Mouse (Mus musculus) ES-Bruce4 (cell line): ENCODE results near the gene Olfr1371. TPM values are rescaled to one million over a fixed set of nuclear protein-coding genes. Genes with fewer than 3 reads are reported as not detected.
A peak's percentile ranks its signal among the peaks of the same experiment; 100 is the strongest.

Experiments
- H3K27ac ChIP-seq: 2 replicates; pipeline ENCODE4 v1.5.1; 2012; ENCODE audit warnings: low read length, inconsistent platforms; ENCODE audit not compliant: insufficient read depth
- H3K27me3 ChIP-seq: 2 replicates; pipeline ENCODE4 v1.6.1; 2012; ENCODE audit warnings: mild to moderate bottlenecking, low read length, inconsistent platforms; ENCODE audit not compliant: control insufficient read depth, poor library complexity, insufficient read depth, severe bottlenecking
- H3K36me3 ChIP-seq: 2 replicates; pipeline ENCODE4 v1.6.1; 2012; ENCODE audit warnings: inconsistent platforms, mild to moderate bottlenecking, low read length, moderate library complexity; ENCODE audit not compliant: control insufficient read depth, poor library complexity, insufficient read depth, severe bottlenecking
- H3K4me1 ChIP-seq: one replicate; pipeline ENCODE4 v1.8.1; 2011; ENCODE audit warnings: low read length; ENCODE audit not compliant: control insufficient read depth, insufficient read depth
- H3K4me3 ChIP-seq: 2 replicates; pipeline ENCODE4 v1.5.1; 2011; ENCODE audit warnings: low read depth, mild to moderate bottlenecking, low read length
- H3K9ac ChIP-seq: 2 replicates; pipeline ENCODE4 v1.6.1; 2012; ENCODE audit warnings: low read depth, mild to moderate bottlenecking, inconsistent platforms; ENCODE audit not compliant: poor library complexity, severe bottlenecking
- H3K9me3 ChIP-seq: replicated peaks from 2 replicates; pipeline ENCODE4 v1.6.1; 2012; ENCODE audit warnings: mild to moderate bottlenecking, low read length, inconsistent platforms; ENCODE audit not compliant: control insufficient read depth, poor library complexity, insufficient read depth, severe bottlenecking
- CTCF ChIP-seq: IDR thresholded peaks from one replicate; pipeline ENCODE4 v1.8.1; 2011; ENCODE audit warnings: low read depth, low read length
- EP300 ChIP-seq: IDR thresholded peaks from 2 replicates; pipeline ENCODE4 v1.6.1; 2011; ENCODE audit warnings: low read depth, low read length; ENCODE audit not compliant: insufficient read depth
- POLR2A ChIP-seq: IDR thresholded peaks from one replicate; pipeline ENCODE4 v1.8.1; 2011; ENCODE audit warnings: low read length; ENCODE audit not compliant: insufficient read depth
- polyA plus RNA-seq: library from polyadenylated mRNA; stranded (reverse); fragments of >200 nt; gene quantifications from 2 replicates; pipeline ENCODE4 v1.2.4, GENCODE M21; 2011; ENCODE audit warnings: low read depth; ENCODE audit not compliant: missing spikeins, insufficient read depth, insufficient read length

The Olfr1371 gene
- polyA plus RNA-seq, 1 experiment = not detected

DNA sequence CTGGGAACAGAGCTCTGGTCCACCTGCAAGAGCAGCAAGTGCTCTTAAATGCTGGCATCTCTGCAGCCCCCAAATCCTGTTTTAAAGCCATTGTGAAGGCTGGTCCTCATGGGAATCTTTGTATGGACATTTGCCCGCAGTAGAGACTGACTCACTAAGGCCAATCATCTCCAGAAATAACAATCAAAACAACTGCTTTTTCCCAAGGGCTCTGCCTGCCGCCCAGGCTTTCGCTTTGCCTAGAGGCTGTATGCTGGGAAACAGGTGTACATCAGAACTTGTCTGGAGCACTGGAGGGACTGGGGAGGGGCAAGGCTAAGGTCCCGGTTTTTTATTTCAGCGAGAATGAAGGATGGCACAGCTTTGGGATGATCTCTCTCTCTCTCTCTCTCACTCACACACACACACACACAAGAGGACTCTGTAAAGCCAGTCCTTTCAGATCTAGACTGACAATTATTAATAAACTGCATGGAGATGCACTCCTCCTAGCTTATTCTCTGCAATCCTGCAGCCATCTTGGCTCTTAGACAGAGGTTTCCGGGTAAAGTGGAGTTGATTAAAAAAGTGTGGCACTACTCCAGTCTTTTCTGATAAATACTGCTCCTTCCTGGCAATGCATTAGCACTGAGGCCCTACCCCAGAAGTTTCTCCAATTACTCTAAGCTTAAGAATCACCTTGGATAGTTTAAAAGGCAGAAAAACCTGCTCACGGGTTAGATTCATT is 15.1 kb upstream of the Olfr1371 start:
- Histone ChIP-seq H3K27ac (peak overlapping the region; percentile 86), H3K36me3 (no peaks in the 10 kb centered on the region)

DNA sequence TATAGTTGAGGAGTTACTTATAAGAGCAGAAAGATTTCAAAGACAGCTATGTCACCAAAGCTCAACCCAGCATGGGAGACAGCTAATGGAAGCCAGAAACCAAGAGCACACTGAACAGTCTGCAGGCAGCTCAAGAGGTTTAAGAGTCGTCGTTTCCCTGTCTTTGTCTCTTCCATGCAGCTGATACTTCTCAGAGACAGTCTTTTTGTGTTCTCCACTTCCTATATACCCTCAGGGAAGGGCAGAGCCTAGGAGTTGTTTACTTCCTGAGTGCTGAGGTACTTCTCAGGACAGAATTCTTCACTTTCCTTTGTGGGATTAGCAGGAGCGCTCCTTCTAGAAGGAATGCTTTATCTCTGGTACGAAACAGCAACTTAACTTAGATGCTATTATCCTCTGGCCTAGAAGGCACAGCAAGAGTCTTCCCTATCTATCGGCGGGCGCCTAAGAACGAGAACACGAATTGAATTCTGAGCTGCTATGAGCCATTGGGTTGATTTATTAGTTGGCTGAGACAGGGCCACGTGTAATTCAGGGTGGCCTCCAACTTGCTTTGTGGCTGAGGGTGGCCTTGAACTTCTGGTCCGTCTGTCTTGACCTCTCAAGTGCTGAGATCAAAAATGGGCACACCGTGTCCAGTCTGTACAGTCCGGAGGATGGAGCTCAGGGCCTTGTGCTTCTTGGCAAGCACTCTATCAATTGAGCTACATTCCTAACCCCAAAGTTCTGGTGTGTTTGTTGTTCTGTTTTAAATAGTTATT is 13.9 kb upstream of the Olfr1371 start:
- peak overlapping the region; percentile 30 for H3K4me3 ChIP-seq
- peak overlapping the region; percentile 95 for H3K27ac ChIP-seq
- no peaks in the 10 kb centered on the region for H3K27me3 ChIP-seq
- peak overlapping the region; percentile 56; the same call in 1 of the 2 replicates for H3K9ac ChIP-seq
- TF ChIP-seq EP300 = 0 out of 2 replicates have a peak, but pooled peaks have one; percentile 38
- no peak for TF ChIP-seq CTCF
- no peak for TF ChIP-seq POLR2A
- H3K9me3 ChIP-seq = no peaks in the 10 kb centered on the region
- H3K4me1 ChIP-seq = peaks cover 7% of the 10 kb centered on the region
- H3K36me3 ChIP-seq = no peaks in the 10 kb centered on the region

More for the DNA sequence above, 15.1 kb upstream of the Olfr1371 start:
- peaks cover 7% of the 10 kb centered on the region for H3K4me1 ChIP-seq
- no peak overlapping the region for H3K9ac ChIP-seq
- no peaks in the 10 kb centered on the region for H3K9me3 ChIP-seq
- H3K27me3 ChIP-seq = no peaks in the 10 kb centered on the region
- H3K4me3 ChIP-seq = 0 out of 2 replicates have a peak overlapping the region, but pooled peaks have one; percentile 10
- no peak for TF ChIP-seq POLR2A
- 0 out of 2 replicates have a peak, but pooled peaks have one; percentile 7 for TF ChIP-seq EP300

DNA sequence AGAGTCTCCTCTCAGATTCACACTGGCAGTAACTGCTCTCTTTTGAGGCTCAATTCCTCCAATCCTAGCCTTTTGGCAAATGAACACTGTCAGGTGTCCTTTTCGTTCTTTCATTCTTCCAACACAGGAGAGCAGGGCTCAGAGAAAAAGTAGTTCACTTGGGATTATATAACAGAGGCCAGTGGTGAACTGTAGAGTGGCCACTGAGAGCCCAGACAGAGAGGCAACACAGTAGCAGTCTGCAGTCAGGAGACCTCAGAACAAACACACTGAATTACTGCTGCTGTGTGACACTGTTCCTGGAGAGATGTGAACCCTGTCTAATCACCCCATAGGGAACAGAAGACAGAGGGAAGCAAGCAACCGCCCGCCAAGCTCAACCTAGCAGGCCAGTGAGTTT is 13.3 kb upstream of the Olfr1371 start:
- Histone ChIP-seq H3K27me3 (no peaks in the 10 kb centered on the region), H3K4me1 (peaks cover 7% of the 10 kb centered on the region), H3K27ac (peak overlapping the region; percentile 95), H3K9ac (peak overlapping the region; percentile 56), H3K9me3 (no peaks in the 10 kb centered on the region), H3K36me3 (no peaks in the 10 kb centered on the region), H3K4me3 (no peak overlapping the region; the same call in 1 of the 2 replicates)
- TF ChIP-seq EP300 = no peak
- TF ChIP-seq CTCF = no peak
- TF ChIP-seq POLR2A = no peak

DNA sequence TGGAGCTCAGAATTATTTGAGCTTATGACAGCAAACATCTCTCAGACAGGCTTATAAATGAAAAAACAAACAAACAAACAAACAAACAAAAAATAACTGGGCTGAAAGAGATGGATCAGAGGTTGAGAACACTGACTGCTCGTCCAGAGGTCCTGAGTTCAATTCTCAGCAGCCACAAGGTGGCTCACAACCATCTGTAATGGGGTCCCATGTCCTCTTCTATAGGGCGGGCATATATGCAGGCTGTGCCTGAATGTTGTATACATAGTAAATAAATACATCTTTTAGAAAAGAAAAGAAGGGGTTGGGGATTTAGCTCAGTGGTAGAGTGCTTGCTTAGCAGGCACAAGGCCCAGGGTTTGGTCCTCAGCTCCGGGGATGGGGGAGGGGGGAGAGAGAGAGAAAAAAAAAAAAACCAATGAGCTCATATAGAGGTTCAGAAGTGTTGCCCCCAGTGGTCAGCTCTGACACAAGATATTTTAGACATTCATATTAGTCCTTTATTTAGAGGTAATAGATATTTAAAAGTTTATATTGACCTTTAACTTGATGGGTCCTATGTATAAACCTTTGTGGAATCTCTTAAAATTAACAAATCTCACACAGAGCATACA is 12.3 kb upstream of the Olfr1371 start:
- Histone ChIP-seq H3K9ac (0 out of 2 replicates have a peak overlapping the region, but pooled peaks have one; percentile 2), H3K36me3 (no peaks in the 10 kb centered on the region), H3K4me1 (peaks cover 7% of the 10 kb centered on the region), H3K4me3 (peak overlapping the region; percentile 16; the same call in 1 of the 2 replicates), H3K9me3 (no peaks in the 10 kb centered on the region), H3K27ac (peak overlapping the region; percentile 95), H3K27me3 (no peaks in the 10 kb centered on the region)
- TF ChIP-seq POLR2A (no peak), CTCF (peak; percentile 18), EP300 (no peak)

DNA sequence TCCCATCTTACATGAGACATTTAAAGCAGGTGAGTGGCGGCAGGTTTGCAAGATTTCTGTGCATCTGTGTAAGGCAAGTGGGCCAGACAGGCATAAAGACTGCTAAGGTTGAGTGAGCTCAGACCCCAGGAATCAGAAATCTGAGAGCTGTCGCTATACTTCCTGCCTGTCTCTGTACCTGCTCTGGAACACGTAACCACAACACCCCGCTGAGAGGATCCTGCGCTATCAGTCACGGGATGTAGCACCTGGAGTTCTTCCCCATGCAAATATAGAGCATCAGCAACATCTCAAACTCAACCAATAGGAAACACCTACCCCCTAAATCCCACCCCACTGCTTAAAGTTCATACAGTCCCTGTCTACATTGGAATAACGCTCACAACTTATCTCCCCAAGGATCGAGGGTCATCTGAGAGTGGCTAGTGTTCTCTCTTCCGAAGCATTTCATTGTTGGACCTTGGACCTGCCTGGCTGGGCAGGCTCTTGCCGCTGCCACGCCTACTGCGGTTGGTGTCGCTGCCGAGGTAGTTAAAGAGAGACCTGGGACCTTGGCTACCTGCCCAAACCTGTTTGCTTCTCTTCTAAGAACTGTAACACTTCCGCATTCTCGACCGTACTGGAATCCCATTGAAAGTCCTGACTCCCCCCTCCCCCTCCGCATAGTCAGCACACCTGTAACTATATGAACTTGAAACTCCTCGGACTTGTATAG is 10.3 kb upstream of the Olfr1371 start:
- H3K9ac ChIP-seq = 0 out of 2 replicates have a peak overlapping the region, but pooled peaks have one; percentile 2
- H3K36me3 ChIP-seq = no peaks in the 10 kb centered on the region
- peak overlapping the region; percentile 82 for H3K27ac ChIP-seq
- no peak for TF ChIP-seq CTCF
- TF ChIP-seq EP300 = peak; percentile 92
- H3K4me1 ChIP-seq = peaks cover 7% of the 10 kb centered on the region
- H3K4me3 ChIP-seq = peak overlapping the region; percentile 66
- H3K9me3 ChIP-seq = no peaks in the 10 kb centered on the region
- H3K27me3 ChIP-seq = no peaks in the 10 kb centered on the region
